Mouse (Mus musculus) ES-Bruce4 (cell line): ENCODE results near the gene Mad1l1.

Experiments
- CTCF ChIP-seq: IDR thresholded peaks from one replicate; pipeline ENCODE4 v1.8.1; 2011; ENCODE audit warnings: low read depth, low read length
- POLR2A ChIP-seq: IDR thresholded peaks from one replicate; pipeline ENCODE4 v1.8.1; 2011; ENCODE audit warnings: low read length; ENCODE audit not compliant: insufficient read depth

- TF ChIP-seq CTCF (no peak), POLR2A (no peak)
Observed at GRCm38 (mm10) chr5:140180016-140180415, 141.3 kb downstream of the Mad1l1 start.
